Mouse (Mus musculus) thymus, adult 2 months (tissue): ENCODE measurements at regions not wholly inside any gene's neighbourhood (a gene's known extent, or its start where the extent isn't known, plus 50 kb on each side); places are given as distances from the start of the nearest gene placed in this dataset.

ENCODE experiments used
- CTCF ChIP-seq: fragments of 200-500 bp; IDR thresholded peaks from 2 replicates; pipeline ENCODE4 v1.5.1; 2012; ENCODE audit warnings: mild to moderate bottlenecking, control low read depth, low read length, moderate library complexity, borderline replicate concordance; ENCODE audit not compliant: control insufficient read depth, poor library complexity, insufficient read depth; ENCODE audit errors: extremely low read depth
- POLR2A ChIP-seq: fragments of 200-500 bp; IDR thresholded peaks from 2 replicates; pipeline ENCODE4 v1.6.1; 2012; ENCODE audit warnings: mild to moderate bottlenecking, low read length, control low read depth, moderate library complexity; ENCODE audit not compliant: control insufficient read depth, poor library complexity, insufficient read depth; ENCODE audit errors: extremely low read depth

GRCm38 (mm10) chr2:157670191-157670590, 67.0 kb upstream of the Ctnnbl1 start:
- TF ChIP-seq CTCF (no peak), POLR2A (no peak)
